Mouse (Mus musculus): ENCODE results near the gene 2310061I04Rik. TPM values are rescaled to one million over a fixed set of nuclear protein-coding genes. Genes with fewer than 3 reads are reported as not detected.
A peak's percentile ranks its signal among the peaks of the same experiment; 100 is the strongest.

The 2310061I04Rik gene
- total and polyA plus RNA-seq, 2 experiments from 2014 or later = 31.6 to 66.3 TPM

DNA sequence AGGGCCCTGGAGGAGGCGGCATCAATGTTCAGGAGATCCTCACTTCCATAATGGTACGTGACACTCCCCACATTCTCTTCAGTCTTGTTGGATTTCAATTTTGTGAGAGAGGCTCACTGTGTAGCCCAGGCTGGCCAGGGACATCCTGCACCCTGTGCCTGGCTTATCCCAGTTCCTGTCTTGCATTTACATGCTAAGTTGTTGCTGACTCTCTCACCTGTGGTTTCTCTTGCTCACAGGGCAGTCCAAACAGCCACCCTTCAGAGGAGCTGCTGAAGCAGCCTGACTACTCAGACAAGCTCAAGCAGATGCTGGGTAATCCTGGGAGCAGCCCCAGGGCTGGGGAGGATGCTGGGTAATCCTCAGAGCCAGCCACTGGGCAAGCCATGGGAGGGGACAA lies 32.3 kb upstream of the 2310061I04Rik start:
- DNase-seq (no peak), ATAC-seq (no peak)
- H3K36me3 ChIP-seq (ENCODE audit: insufficient read depth) = peaks cover 66% of the 10 kb centered on the region
- TF ChIP-seq CTCF (IDR thresholded peaks at IDR 0.05; ENCODE audit: low read depth) = no peak
- no peaks in the 10 kb centered on the region for H3K9me3 ChIP-seq (ENCODE audit: low read length)
- H3K4me3 ChIP-seq (ENCODE audit: low read depth, low read length) = no peak overlapping the region
- no peak overlapping the region for H3K27ac ChIP-seq (ENCODE audit: low read depth, low read length)
- H3K4me2 ChIP-seq (ENCODE audit: low read depth) = no peak overlapping the region
- 92% methylated on average over 2 of the region's 2 CpGs for WGBS
- no peaks in the 10 kb centered on the region for H3K27me3 ChIP-seq (ENCODE audit: insufficient read depth, low read length)
- no peak overlapping the region for H3K9ac ChIP-seq
- H3K4me1 ChIP-seq (ENCODE audit: insufficient read depth) = no peaks in the 10 kb centered on the region

DNA sequence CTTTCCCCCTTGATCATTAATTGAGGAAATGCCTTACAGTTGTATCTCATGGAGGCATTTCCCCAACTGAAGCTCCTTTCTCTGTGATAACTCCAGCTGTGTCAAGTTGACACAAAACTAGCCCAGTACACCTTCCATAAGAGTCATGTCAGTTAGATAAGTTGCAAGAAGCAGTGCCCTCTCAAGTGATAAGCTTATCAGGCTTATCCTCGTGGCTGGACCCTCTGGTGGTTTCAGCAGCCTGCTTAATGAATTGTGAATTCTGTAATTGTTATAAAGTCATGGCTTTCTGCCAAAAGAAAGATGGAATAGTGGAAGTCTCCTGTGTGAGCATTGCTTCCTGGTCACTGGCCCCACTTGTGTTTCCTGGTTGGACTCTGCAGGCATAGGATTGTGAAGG lies 30.2 kb upstream of the 2310061I04Rik start:
- ATAC-seq = no peak
- Histone ChIP-seq H3K27ac (ENCODE audit: low read depth, low read length) (no peak overlapping the region), H3K9me3 (ENCODE audit: low read length) (no peaks in the 10 kb centered on the region), H3K36me3 (ENCODE audit: insufficient read depth) (peaks cover 79% of the 10 kb centered on the region), H3K4me3 (ENCODE audit: low read depth, low read length) (no peak overlapping the region), H3K9ac (no peak overlapping the region), H3K4me2 (ENCODE audit: low read depth) (no peak overlapping the region), H3K27me3 (ENCODE audit: insufficient read depth, low read length) (no peaks in the 10 kb centered on the region), H3K4me1 (ENCODE audit: insufficient read depth) (no peaks in the 10 kb centered on the region)
- no peak for TF ChIP-seq CTCF (IDR thresholded peaks at IDR 0.05; ENCODE audit: low read depth)
- WGBS = 53% methylated on average over 1 of the region's 1 CpGs
- DNase-seq = no peak

DNA sequence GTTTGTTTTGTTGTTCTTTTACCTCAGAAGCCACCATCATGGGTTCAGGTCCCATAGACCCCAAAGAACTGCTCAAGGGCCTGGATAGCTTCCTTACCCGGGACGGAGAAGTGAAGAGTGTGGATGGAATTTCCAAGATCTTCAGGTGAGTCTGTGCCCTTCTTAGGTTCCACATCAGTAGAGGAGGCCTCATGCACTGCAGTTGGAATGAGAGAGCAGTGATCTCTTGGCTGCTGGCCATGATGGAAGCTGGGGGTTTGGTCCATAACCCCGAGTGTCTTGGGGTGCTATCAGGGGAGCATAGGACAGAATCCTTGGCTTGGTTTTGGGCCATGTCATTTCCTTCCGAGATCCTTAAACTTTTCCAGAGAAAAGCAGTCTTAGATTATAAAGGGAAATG lies 26.1 kb upstream of the 2310061I04Rik start:
- no peaks in the 10 kb centered on the region for H3K9me3 ChIP-seq (ENCODE audit: low read length)
- no peak overlapping the region for H3K4me2 ChIP-seq (ENCODE audit: low read depth)
- no peak overlapping the region for H3K4me3 ChIP-seq (ENCODE audit: low read depth, low read length)
- WGBS = 96% methylated on average over 4 of the region's 4 CpGs
- no peaks in the 10 kb centered on the region for H3K27me3 ChIP-seq (ENCODE audit: insufficient read depth, low read length)
- H3K4me1 ChIP-seq (ENCODE audit: insufficient read depth) = peaks cover 18% of the 10 kb centered on the region
- TF ChIP-seq CTCF (IDR thresholded peaks at IDR 0.05; ENCODE audit: low read depth) = no peak
- no peak overlapping the region for H3K9ac ChIP-seq
- no peak overlapping the region for H3K27ac ChIP-seq (ENCODE audit: low read depth, low read length)
- no peak for DNase-seq
- ATAC-seq = no peak
- peaks cover 48% of the 10 kb centered on the region for H3K36me3 ChIP-seq (ENCODE audit: insufficient read depth)

DNA sequence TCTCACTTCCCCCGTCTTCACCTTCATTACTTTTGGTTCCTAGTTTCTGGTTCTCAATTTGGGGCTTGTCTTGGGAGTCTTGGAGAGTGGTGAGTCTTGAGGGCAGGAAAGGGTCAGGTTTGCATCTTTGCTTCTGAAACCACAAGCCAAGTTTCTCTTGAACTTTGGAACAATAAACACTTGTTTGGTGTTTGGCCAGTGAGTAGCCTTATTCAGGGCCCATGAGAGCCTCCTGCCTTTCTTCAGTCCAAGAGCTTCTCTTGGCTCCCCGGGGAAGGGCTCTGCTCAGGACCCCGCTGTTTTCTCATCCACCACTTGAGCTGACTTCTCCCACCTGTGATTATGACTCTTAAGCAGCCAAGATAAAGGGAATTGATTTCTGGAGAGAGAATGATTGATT lies 25.3 kb upstream of the 2310061I04Rik start:
- H3K4me1 ChIP-seq (ENCODE audit: insufficient read depth) = peaks cover 18% of the 10 kb centered on the region
- 84% methylated on average over 3 of the region's 3 CpGs for WGBS
- H3K27ac ChIP-seq (ENCODE audit: low read depth, low read length) = peak overlapping the region; percentile 35; the same call in 1 of the 2 replicates
- H3K36me3 ChIP-seq (ENCODE audit: insufficient read depth) = peaks cover 41% of the 10 kb centered on the region
- no peak overlapping the region for H3K9ac ChIP-seq
- no peaks in the 10 kb centered on the region for H3K9me3 ChIP-seq (ENCODE audit: low read length)
- DNase-seq (no peak), ATAC-seq (no peak)
- no peak overlapping the region for H3K4me3 ChIP-seq (ENCODE audit: low read depth, low read length)
- no peaks in the 10 kb centered on the region for H3K27me3 ChIP-seq (ENCODE audit: insufficient read depth, low read length)
- TF ChIP-seq CTCF (IDR thresholded peaks at IDR 0.05; ENCODE audit: low read depth) = no peak
- no peak overlapping the region for H3K4me2 ChIP-seq (ENCODE audit: low read depth)

DNA sequence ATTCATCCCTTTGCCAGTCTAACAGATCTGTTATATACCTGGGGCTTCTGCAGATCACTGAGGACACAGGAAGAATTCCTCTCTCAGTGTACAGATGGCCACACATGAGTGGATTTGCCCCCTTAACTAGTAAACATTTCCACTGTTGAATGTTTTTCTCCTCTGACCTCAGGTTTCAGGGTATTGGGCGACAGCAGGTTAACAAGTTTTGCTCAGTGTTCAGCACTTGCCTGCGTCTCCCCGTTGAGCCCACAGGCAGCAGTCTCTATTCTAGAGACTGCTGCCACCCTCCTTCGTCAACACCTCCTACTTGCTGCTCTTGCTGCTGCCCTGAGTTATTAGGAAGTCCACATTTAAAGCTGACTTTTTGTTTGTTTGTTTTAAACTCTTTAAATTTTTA lies 24.5 kb upstream of the 2310061I04Rik start:
- no peak for TF ChIP-seq CTCF (IDR thresholded peaks at IDR 0.05; ENCODE audit: low read depth)
- H3K36me3 ChIP-seq (ENCODE audit: insufficient read depth) = peaks cover 34% of the 10 kb centered on the region
- H3K4me3 ChIP-seq (ENCODE audit: low read depth, low read length) = no peak overlapping the region
- WGBS = 75% methylated on average over 4 of the region's 4 CpGs
- no peaks in the 10 kb centered on the region for H3K9me3 ChIP-seq (ENCODE audit: low read length)
- no peak overlapping the region for H3K4me2 ChIP-seq (ENCODE audit: low read depth)
- DNase-seq (no peak), ATAC-seq (no peak)
- no peak overlapping the region for H3K9ac ChIP-seq
- no peaks in the 10 kb centered on the region for H3K27me3 ChIP-seq (ENCODE audit: insufficient read depth, low read length)
- no peak overlapping the region for H3K27ac ChIP-seq (ENCODE audit: low read depth, low read length)
- H3K4me1 ChIP-seq (ENCODE audit: insufficient read depth) = peaks cover 18% of the 10 kb centered on the region

DNA sequence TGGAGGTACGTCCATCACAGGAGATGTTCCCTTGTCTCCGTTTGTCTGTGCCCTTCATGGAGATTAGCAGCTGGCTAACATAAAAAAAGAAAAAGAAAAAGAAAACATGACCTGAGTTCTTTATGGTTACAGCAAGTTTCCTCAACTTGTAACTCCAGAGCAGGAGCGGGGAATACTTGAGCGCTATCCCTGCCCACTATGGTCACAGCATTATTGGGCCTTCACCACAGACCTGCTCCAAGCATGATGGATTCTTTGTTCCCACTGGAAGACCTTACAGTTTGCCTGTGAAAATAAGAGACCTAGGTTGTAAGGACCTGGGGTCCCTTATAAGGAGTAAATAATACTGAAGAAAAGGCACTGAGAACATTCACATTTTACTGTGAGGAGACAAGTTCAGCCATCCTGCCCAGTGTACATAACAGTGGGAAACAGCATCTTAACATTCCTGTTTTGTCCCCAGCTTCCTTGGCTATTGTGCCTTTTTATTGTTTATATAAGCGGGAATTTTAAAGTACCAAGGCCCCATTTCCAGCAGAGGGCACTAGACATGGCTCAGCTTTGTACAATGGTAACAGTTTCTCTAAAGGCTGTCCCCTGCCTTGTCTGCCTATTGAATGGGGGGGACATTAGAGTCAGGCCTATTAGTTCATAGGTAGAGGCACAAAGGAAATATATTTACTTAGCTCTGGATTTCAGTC lies 23.8 kb upstream of the 2310061I04Rik start:
- H3K27ac ChIP-seq (ENCODE audit: low read depth, low read length) = peak overlapping the region; percentile 11; the same call in 1 of the 2 replicates
- peaks cover 27% of the 10 kb centered on the region for H3K36me3 ChIP-seq (ENCODE audit: insufficient read depth)
- no peak for ATAC-seq
- no peak overlapping the region for H3K4me3 ChIP-seq (ENCODE audit: low read depth, low read length)
- peak; percentile 74 for TF ChIP-seq CTCF (IDR thresholded peaks at IDR 0.05; ENCODE audit: low read depth)
- no peak overlapping the region for H3K9ac ChIP-seq
- H3K9me3 ChIP-seq (ENCODE audit: low read length) = no peaks in the 10 kb centered on the region
- DNase-seq = peak; percentile 69
- H3K4me1 ChIP-seq (ENCODE audit: insufficient read depth) = peaks cover 18% of the 10 kb centered on the region
- H3K27me3 ChIP-seq (ENCODE audit: insufficient read depth, low read length) = no peaks in the 10 kb centered on the region
- 66% methylated on average over 5 of the region's 5 CpGs for WGBS
- no peak overlapping the region; the same call in 1 of the 2 replicates for H3K4me2 ChIP-seq (ENCODE audit: low read depth)

DNA sequence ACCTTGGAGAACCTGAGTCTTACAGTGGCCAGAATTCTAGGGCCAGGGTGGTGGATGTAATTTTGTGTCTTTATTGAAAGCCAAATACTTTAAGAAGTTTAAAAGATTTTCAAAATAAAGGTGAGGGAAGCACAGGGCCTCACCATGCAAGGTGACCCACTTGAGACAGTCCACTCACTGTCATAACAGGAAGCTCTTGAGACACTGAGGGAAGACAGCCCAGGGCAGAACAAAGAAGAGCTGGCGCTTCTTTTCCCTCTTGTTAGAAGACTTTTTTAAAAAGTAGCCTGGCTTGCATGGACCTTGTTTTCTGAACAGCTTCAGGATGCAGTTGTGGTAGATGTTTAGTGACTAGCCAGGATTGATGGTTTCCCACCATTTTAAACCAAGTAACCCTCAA lies 23.2 kb upstream of the 2310061I04Rik start:
- Histone ChIP-seq H3K9ac (peak overlapping the region; percentile 99), H3K9me3 (ENCODE audit: low read length) (no peaks in the 10 kb centered on the region), H3K27ac (ENCODE audit: low read depth, low read length) (peak overlapping the region; percentile 100), H3K27me3 (ENCODE audit: insufficient read depth, low read length) (no peaks in the 10 kb centered on the region), H3K36me3 (ENCODE audit: insufficient read depth) (peaks cover 23% of the 10 kb centered on the region), H3K4me1 (ENCODE audit: insufficient read depth) (peaks cover 18% of the 10 kb centered on the region), H3K4me3 (ENCODE audit: low read depth, low read length) (no peak overlapping the region), H3K4me2 (ENCODE audit: low read depth) (peak overlapping the region; percentile 79)
- ATAC-seq (no peak), DNase-seq (no peak)
- TF ChIP-seq CTCF (IDR thresholded peaks at IDR 0.05; ENCODE audit: low read depth) = no peak
- 68% methylated on average over 1 of the region's 1 CpGs for WGBS
